Mouse (Mus musculus) limb, embryonic 13.5 days (tissue): ENCODE results near the gene Bcl2l11. TPM values are rescaled to one million over a fixed set of nuclear protein-coding genes. Genes with fewer than 3 reads are reported as not detected.

ENCODE experiments used
- ATAC-seq: fragments of 200-750 bp; cut with Nextera tagmentation; 2 replicates; pipeline ENCODE4 v1.8.0; 2017; ENCODE audit warnings: low read depth, moderate number of reproducible peaks, moderate TSS enrichment; ENCODE audit not compliant: low FRiP score
- H3K27ac ChIP-seq: fragments of 300-500 bp; sonication (generic); 2 replicates; pipeline ENCODE4 v1.5.1; 2015; ENCODE audit warnings: inconsistent platforms, mild to moderate bottlenecking, moderate library complexity
- H3K27me3 ChIP-seq: fragments of 300-500 bp; sonication (generic); 2 replicates; pipeline ENCODE4 v1.6.1; 2015; ENCODE audit warnings: mild to moderate bottlenecking, inconsistent platforms
- H3K36me3 ChIP-seq: fragments of 300-500 bp; sonication (generic); 2 replicates; pipeline ENCODE4 v1.6.1; 2015; ENCODE audit warnings: inconsistent platforms, mild to moderate bottlenecking, moderate library complexity
- H3K4me1 ChIP-seq: fragments of 300-500 bp; sonication (generic); 2 replicates; pipeline ENCODE4 v1.6.1; 2015; ENCODE audit warnings: inconsistent platforms
- H3K4me2 ChIP-seq: fragments of 300-500 bp; sonication (generic); replicated peaks from 2 replicates; pipeline ENCODE4 v1.6.1; 2015; ENCODE audit warnings: inconsistent platforms, mild to moderate bottlenecking, moderate library complexity
- H3K4me3 ChIP-seq: fragments of 300-500 bp; sonication (generic); 2 replicates; pipeline ENCODE4 v1.5.1; 2015; ENCODE audit warnings: moderate library complexity, mild to moderate bottlenecking, inconsistent platforms
- H3K9ac ChIP-seq: fragments of 300-500 bp; sonication (generic); 2 replicates; pipeline ENCODE4 v1.6.1; 2015; ENCODE audit warnings: mild to moderate bottlenecking, inconsistent platforms
- H3K9me3 ChIP-seq: fragments of 300-500 bp; sonication (generic); 2 replicates; pipeline ENCODE4 v1.6.1; 2016; ENCODE audit warnings: inconsistent platforms
- WGBS: fragments of 180-500 bp; shearing (Covaris S2); methylation state at CpG from one replicate; pipeline ENCODE4 v1.1.7; 2015; 5-methylcytosine and 5-hydroxymethylcytosine counted together
- polyA plus RNA-seq: library from polyadenylated mRNA; unstranded; fragments of >200 nt; fragmentation: Nextera tagmentation; extraction: Ambion mirVana; gene quantifications from 2 replicates; pipeline ENCODE4 v1.2.1, GENCODE M21; 2015

Bcl2l11 gene
- polyA plus RNA-seq, 1 experiment from 2014 or later: 27.8 TPM

- H3K9me3 ChIP-seq: no peaks in the 10 kb centered on the region
- no peaks in the 10 kb centered on the region for H3K27me3 ChIP-seq
- no peak overlapping the region for H3K9ac ChIP-seq
- no peak overlapping the region for H3K4me3 ChIP-seq
- H3K4me1 ChIP-seq: peaks cover 42% of the 10 kb centered on the region
- peaks cover 68% of the 10 kb centered on the region for H3K36me3 ChIP-seq
- no peak for ATAC-seq
- no peak overlapping the region for H3K4me2 ChIP-seq
- H3K27ac ChIP-seq: no peak overlapping the region
- 86% methylated on average over 9 of the region's 9 CpGs for WGBS
Observed at GRCm38 (mm10) chr2:128152211-128152610, 26.4 kb downstream of the Bcl2l11 start.

DNA sequence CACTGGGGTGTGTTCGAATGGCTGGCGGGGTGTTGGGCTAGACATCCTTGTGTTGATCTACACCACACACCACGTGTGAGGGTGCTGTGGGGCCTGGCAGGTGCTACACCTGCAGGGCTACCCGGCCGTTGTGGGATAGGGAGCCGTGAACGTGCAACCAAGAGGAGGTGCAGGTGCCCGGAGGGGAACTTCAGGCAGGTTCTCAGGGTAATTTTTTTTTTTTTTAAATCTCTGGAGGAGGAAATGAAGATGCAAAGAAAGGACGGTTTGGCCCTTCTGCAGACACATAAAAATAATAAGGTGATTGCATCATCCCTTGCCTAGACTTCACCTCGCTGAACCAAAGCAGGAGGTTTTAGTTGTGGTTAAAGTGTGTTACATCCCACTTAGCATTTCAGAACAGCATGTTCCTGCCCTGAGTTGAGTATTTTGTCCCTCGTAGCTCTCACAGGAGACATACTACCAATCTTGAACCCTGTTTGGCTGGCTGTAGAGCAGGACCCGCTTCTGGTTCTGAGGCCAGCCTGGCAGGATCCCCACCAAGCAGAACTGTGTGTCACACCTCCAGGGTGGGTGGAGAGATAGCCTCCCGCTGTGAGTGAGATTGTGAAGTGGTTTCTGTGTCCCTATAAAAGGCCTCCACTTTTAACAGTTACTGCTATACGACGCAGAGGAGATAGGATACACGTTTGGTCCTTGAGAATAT is 27.2 kb downstream of the Bcl2l11 start:
- H3K27me3 ChIP-seq: no peaks in the 10 kb centered on the region
- H3K9ac ChIP-seq: no peak overlapping the region
- H3K27ac ChIP-seq: no peak overlapping the region
- no peak overlapping the region for H3K4me2 ChIP-seq
- H3K36me3 ChIP-seq: peaks cover 68% of the 10 kb centered on the region
- no peak for ATAC-seq
- no peak overlapping the region for H3K4me3 ChIP-seq
- no peaks in the 10 kb centered on the region for H3K9me3 ChIP-seq
- WGBS: 77% methylated on average over 16 of the region's 16 CpGs
- H3K4me1 ChIP-seq: peaks cover 50% of the 10 kb centered on the region

DNA sequence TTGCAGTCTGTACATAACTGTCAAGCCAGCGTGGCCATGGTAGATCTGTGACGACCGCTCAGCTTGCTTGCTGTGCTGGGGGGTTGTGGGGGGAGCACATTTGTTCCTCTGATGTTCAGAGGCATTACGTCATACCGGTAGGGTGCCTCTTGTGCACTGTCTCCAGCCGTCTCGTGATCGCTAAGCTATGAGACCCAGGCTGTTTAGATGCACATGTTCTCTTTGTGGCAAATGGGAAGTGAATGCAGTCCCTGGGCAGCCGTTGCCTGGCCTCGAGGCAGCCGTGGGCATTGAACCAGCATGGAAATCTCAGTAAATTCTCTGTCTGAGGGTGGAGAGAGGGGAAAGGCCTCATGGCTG is 27.7 kb downstream of the Bcl2l11 start:
- Histone ChIP-seq H3K4me1 (peaks cover 55% of the 10 kb centered on the region), H3K9me3 (no peaks in the 10 kb centered on the region), H3K27me3 (no peaks in the 10 kb centered on the region), H3K27ac (no peak overlapping the region), H3K4me3 (no peak overlapping the region), H3K4me2 (no peak overlapping the region), H3K36me3 (peaks cover 66% of the 10 kb centered on the region), H3K9ac (no peak overlapping the region)
- ATAC-seq: no peak
- 73% methylated on average over 11 of the region's 11 CpGs for WGBS

DNA sequence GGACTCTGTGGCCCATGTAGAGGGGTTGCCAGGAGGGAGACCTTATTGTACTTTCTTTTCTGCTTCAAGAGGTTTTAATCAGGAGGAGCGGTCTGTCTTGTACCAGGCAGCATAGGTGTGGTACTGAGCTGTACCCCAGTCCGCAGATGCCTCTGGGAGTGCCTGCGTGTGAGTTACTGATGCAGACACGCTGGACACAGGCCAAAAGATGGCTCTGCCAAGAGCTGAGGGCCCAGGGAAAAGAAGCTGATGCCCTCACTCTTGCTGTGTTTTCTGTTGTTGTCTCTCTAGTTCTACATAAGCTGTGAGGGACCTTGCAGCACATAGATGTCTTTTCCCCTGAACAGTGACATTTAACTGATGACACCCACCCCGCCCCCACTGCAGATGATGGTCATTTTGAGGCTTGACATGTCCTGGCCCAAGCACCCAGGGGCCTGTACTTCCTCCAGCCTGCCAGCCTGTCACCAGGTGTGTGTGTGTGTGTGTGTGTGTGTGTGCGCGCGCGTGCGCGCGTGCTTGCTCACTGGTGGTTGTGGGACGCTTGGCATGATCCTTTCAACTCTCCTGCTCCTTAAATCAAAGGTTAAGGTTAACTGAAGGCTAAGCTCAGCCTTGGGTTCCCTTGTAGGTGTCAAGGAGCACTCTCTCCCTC is 29.7 kb downstream of the Bcl2l11 start:
- ATAC-seq: no peak
- Histone ChIP-seq H3K36me3 (peaks cover 67% of the 10 kb centered on the region), H3K9me3 (no peaks in the 10 kb centered on the region), H3K4me1 (peaks cover 73% of the 10 kb centered on the region), H3K4me2 (no peak overlapping the region), H3K9ac (no peak overlapping the region), H3K27ac (no peak overlapping the region), H3K27me3 (no peaks in the 10 kb centered on the region), H3K4me3 (no peak overlapping the region)
- WGBS: 94% methylated on average over 13 of the region's 13 CpGs

GRCm38 (mm10) chr2:128156067-128156462 is 30.2 kb downstream of the Bcl2l11 start:
- peaks cover 62% of the 10 kb centered on the region for H3K36me3 ChIP-seq
- H3K4me2 ChIP-seq: no peak overlapping the region
- H3K27ac ChIP-seq: no peak overlapping the region
- no peak for ATAC-seq
- H3K27me3 ChIP-seq: no peaks in the 10 kb centered on the region
- H3K4me3 ChIP-seq: no peak overlapping the region
- H3K9me3 ChIP-seq: no peaks in the 10 kb centered on the region
- peaks cover 73% of the 10 kb centered on the region for H3K4me1 ChIP-seq
- 75% methylated on average over 5 of the region's 5 CpGs for WGBS
- H3K9ac ChIP-seq: no peak overlapping the region

DNA sequence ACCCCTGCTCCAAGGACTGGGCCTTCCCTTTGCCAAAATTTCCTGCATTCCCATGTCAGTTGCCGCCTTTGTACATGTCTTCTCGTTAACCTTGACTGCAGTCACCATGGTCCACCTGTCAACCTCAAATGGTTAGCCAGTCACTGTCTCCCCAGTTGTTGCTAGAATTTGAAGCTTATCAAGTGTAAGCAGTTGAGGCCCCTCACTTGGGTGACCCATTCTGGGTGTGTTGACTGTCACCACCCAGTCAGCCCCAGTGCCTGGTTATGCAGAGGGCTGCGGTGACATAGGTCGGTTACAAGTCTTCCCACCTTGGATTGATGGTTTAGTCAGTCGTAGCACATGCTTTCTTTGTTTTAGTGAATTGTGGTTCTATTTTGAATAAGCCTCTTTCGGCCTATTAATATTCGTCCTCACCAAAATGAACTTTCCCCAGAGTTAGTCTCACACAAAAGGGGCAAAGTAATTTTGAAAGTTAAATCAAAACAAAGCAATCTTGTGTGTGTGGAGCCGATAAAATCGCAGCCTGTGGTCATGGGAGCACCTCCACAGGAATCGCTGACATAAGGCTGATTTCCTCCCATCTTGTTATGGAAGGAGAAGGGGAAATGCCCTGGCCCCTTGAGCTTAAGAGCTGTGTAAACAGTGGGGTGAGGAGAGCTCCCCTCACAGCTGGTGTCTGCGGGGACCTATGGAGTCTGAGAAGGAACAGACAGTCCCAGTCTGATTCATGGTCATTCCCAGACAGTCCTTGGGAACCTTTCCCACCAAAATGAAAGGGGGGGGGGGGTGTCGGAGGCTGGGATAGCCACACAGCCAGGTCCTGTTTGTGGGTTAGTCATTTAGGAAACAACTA is 30.9 kb downstream of the Bcl2l11 start:
- no peak overlapping the region for H3K9ac ChIP-seq
- H3K36me3 ChIP-seq: peaks cover 60% of the 10 kb centered on the region
- peaks cover 68% of the 10 kb centered on the region for H3K4me1 ChIP-seq
- H3K27me3 ChIP-seq: no peaks in the 10 kb centered on the region
- WGBS: 76% methylated on average over 12 of the region's 12 CpGs
- H3K4me2 ChIP-seq: no peak overlapping the region
- peak overlapping the region; percentile 22; the same call in 1 of the 2 replicates for H3K27ac ChIP-seq
- no peak for ATAC-seq
- H3K4me3 ChIP-seq: no peak overlapping the region
- H3K9me3 ChIP-seq: no peaks in the 10 kb centered on the region

DNA sequence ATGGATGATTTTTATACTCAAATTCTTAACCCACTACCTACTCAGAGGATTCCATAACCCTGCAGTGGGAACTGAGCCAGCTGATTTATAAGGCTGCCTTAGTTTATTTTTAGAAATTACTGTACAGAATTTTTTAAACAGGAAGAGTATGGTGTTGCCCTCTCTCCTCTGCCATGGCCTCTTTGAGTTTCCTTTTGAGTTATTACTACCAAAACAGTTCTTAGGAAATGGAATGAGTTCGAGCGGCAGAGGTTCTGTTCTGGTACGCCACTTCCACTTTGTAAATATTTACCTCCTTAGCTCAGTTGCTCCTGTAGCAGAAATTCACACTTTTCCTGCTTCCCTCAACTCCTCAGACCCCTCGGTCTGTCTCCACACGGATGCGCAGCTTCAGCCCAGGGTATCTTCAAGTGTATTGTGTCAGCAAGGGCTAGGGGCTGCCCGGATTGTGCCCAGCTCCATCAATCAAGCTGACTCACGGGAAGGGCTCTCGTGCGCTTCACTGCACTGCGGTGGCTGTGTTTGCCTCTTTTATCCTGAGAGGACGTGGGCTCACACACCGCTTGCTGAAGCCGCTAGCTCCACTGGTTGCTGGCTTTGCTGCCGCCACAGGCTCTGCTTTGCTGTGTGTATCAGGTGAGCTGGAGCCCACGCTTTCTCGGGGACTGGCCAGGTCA is 33.0 kb downstream of the Bcl2l11 start:
- 0 out of 2 replicates have a peak overlapping the region, but pooled peaks have one; percentile 19 for H3K4me2 ChIP-seq
- H3K4me1 ChIP-seq: peaks cover 50% of the 10 kb centered on the region
- no peak overlapping the region for H3K9ac ChIP-seq
- no peak overlapping the region for H3K4me3 ChIP-seq
- no peaks in the 10 kb centered on the region for H3K27me3 ChIP-seq
- no peak for ATAC-seq
- H3K9me3 ChIP-seq: no peaks in the 10 kb centered on the region
- peak overlapping the region; percentile 49; the same call in 1 of the 2 replicates for H3K27ac ChIP-seq
- WGBS: 83% methylated on average over 17 of the region's 17 CpGs
- H3K36me3 ChIP-seq: peaks cover 59% of the 10 kb centered on the region

GRCm38 (mm10) chr2:128159619-128160125 is 33.8 kb downstream of the Bcl2l11 start:
- H3K4me1 ChIP-seq: peaks cover 49% of the 10 kb centered on the region
- peaks cover 53% of the 10 kb centered on the region for H3K36me3 ChIP-seq
- no peak for ATAC-seq
- H3K9ac ChIP-seq: peak overlapping the region; percentile 19; the same call in 1 of the 2 replicates
- WGBS: 58% methylated on average over 7 of the region's 7 CpGs
- H3K4me3 ChIP-seq: no peak overlapping the region
- no peaks in the 10 kb centered on the region for H3K27me3 ChIP-seq
- H3K27ac ChIP-seq: no peak overlapping the region
- no peak overlapping the region for H3K4me2 ChIP-seq
- H3K9me3 ChIP-seq: no peaks in the 10 kb centered on the region

DNA sequence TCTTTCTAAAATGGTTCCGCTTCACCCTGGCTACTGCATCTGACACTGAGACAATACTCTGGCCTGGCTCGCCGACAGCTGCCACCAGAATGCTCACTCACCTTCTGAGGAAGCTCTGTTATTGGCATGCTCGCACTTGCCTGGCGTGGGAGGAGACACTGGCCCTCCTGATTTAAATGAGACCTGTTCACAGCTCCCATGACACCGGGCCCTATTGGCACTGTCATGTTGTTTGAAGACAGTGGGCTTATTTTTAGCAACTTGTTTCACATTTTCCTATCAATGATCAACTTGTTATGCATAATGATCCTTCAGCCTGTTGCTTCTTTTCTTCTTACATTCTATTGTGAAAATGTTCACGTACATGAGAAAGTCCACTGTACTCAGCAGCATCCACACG is 37.3 kb downstream of the Bcl2l11 start:
- Histone ChIP-seq H3K4me2 (no peak overlapping the region), H3K9me3 (no peaks in the 10 kb centered on the region), H3K36me3 (peaks cover 29% of the 10 kb centered on the region), H3K4me1 (peaks cover 29% of the 10 kb centered on the region), H3K9ac (no peak overlapping the region), H3K4me3 (no peak overlapping the region), H3K27ac (no peak overlapping the region), H3K27me3 (no peaks in the 10 kb centered on the region)
- no peak for ATAC-seq
- WGBS: 79% methylated on average over 8 of the region's 8 CpGs

DNA sequence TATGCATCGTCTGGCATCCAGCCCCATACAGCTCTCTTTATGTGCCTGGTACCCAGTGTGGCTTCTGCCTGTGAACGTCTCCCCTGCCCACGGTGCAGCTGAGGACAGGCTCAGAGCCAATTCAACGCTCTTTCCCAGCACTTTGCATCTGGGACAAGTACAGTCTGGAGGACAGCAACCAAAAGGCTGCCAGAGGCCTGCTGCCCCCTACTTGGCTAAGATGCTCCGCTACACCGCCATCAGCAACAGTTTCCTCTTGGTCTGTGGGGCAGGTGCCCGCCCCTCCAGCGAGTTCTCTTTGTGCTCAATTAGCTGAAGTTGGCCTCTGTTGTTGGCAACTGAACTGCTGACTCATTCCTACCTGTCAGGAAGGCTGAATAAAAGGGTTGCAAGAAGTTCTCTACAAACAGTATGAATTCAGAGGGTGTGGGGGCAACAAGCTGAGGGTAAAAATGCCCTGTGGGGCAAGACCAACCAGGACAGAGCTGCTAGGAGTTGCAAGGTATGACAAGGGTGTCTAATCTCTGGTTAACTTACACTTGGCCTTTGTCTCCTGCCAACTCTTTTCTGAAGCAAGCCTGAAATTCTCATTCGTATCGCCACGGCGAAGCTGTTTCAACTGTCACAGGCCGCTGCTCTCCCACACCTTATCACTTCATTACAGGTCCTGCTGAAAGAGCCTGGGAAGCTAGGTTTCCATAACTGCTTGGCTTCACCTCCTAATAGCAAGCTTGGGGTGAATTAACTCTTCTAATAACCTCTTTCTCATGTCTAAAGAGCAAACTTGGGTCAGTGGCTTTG is 41.0 kb downstream of the Bcl2l11 start:
- 70% methylated on average over 13 of the region's 13 CpGs for WGBS
- Histone ChIP-seq H3K9me3 (no peaks in the 10 kb centered on the region), H3K4me3 (no peak overlapping the region), H3K27ac (no peak overlapping the region), H3K27me3 (no peaks in the 10 kb centered on the region), H3K4me2 (no peak overlapping the region), H3K9ac (no peak overlapping the region), H3K36me3 (peaks cover 2% of the 10 kb centered on the region), H3K4me1 (peaks cover 8% of the 10 kb centered on the region; the same call in 1 of the 2 replicates)
- no peak for ATAC-seq

DNA sequence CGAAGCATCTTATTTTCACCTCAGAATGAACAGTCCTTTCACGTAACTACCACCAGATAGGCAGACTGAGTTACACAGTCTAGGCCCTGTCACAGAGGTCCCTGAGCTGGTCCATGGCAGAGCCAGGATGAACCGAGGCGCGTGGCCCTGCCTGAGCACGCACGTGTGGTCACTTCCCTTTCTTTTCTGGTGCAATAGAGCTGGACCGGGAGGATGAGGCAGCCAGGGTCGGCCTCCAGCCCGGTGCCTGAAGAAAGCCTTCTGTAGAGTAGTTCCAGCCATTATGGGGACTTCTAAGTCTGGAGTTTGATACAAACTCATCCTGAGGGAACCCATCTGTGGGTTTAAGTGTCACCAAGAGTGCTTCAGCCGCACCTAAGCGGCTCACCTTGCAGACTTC is 42.1 kb downstream of the Bcl2l11 start:
- Histone ChIP-seq H3K4me2 (no peak overlapping the region), H3K4me1 (peaks cover 8% of the 10 kb centered on the region; the same call in 1 of the 2 replicates), H3K9me3 (no peaks in the 10 kb centered on the region), H3K9ac (no peak overlapping the region), H3K36me3 (no peaks in the 10 kb centered on the region), H3K27me3 (no peaks in the 10 kb centered on the region), H3K27ac (no peak overlapping the region), H3K4me3 (no peak overlapping the region)
- WGBS: 94% methylated on average over 12 of the region's 12 CpGs
- ATAC-seq: no peak
